Mouse (Mus musculus) heart, embryonic 13.5 days (tissue): ENCODE results near the gene Bcdin3d. TPM values are rescaled to one million over a fixed set of nuclear protein-coding genes. Genes with fewer than 3 reads are reported as not detected.

Experiments used
- ATAC-seq: fragments of 200-750 bp; cut with Nextera tagmentation; 2 replicates; pipeline ENCODE4 v1.8.0; 2017; ENCODE audit warnings: moderate TSS enrichment; ENCODE audit not compliant: insufficient number of reproducible peaks, low FRiP score, low TSS enrichment; ENCODE audit errors: extremely low read depth
- H3K27ac ChIP-seq: fragments of 300-500 bp; sonication (generic); replicated peaks from 2 replicates; pipeline ENCODE4 v1.5.1; 2015; ENCODE audit warnings: moderate library complexity, mild to moderate bottlenecking, inconsistent platforms
- H3K27me3 ChIP-seq: fragments of 300-500 bp; sonication (generic); replicated peaks from 2 replicates; pipeline ENCODE4 v1.6.1; 2015; ENCODE audit warnings: mild to moderate bottlenecking, inconsistent platforms
- H3K36me3 ChIP-seq: fragments of 300-500 bp; sonication (generic); 2 replicates; pipeline ENCODE4 v1.6.1; 2015; ENCODE audit warnings: mild to moderate bottlenecking, inconsistent platforms
- H3K4me1 ChIP-seq: fragments of 300-500 bp; sonication (generic); 2 replicates; pipeline ENCODE4 v1.6.1; 2015; ENCODE audit warnings: inconsistent platforms
- H3K4me2 ChIP-seq: fragments of 300-500 bp; sonication (generic); 2 replicates; pipeline ENCODE4 v1.6.1; 2015; ENCODE audit warnings: inconsistent platforms, mild to moderate bottlenecking, moderate library complexity
- H3K4me3 ChIP-seq: fragments of 300-500 bp; sonication (generic); 2 replicates; pipeline ENCODE4 v1.5.1; 2015; ENCODE audit warnings: moderate library complexity, mild to moderate bottlenecking, inconsistent platforms
- H3K9ac ChIP-seq: fragments of 300-500 bp; sonication (generic); 2 replicates; pipeline ENCODE4 v1.6.1; 2015; ENCODE audit warnings: inconsistent platforms, mild to moderate bottlenecking, moderate library complexity
- H3K9me3 ChIP-seq: fragments of 300-500 bp; sonication (generic); 2 replicates; pipeline ENCODE4 v1.6.1; 2016; ENCODE audit warnings: inconsistent platforms
- WGBS: fragments of 180-500 bp; shearing (Covaris S2); methylation state at CpG from one replicate; pipeline ENCODE4 v1.1.7; 2015; ENCODE audit warnings: mixed read lengths; 5-methylcytosine and 5-hydroxymethylcytosine counted together
- polyA plus RNA-seq: library from polyadenylated mRNA; unstranded; fragments of >200 nt; fragmentation: Nextera tagmentation; extraction: Ambion mirVana; gene quantifications from 2 replicates; pipeline ENCODE4 v1.2.1, GENCODE M21; 2015

Gene Bcdin3d
- polyA plus RNA-seq = 10.5 and 13.7 TPM in 2 replicates

- H3K36me3 ChIP-seq = peaks cover 13% of the 10 kb centered on the region
- peaks cover 29% of the 10 kb centered on the region for H3K4me1 ChIP-seq
- peak; percentile 70; the same call in 1 of the 2 replicates for ATAC-seq
- H3K9ac ChIP-seq = peak within 1 kb of the TSS; percentile 87
- peak within 1 kb of the TSS; percentile 93 for H3K27ac ChIP-seq
- WGBS = under 1% methylated on average over 26 of the region's 26 CpGs
- peak within 1 kb of the TSS; percentile 85 for H3K4me2 ChIP-seq
- H3K4me3 ChIP-seq = peak within 1 kb of the TSS; percentile 82
- no peaks in the 10 kb centered on the region for H3K9me3 ChIP-seq
- no peaks in the 10 kb centered on the region for H3K27me3 ChIP-seq
These were observed at the start of gene Bcdin3d for GRCm38 (mm10) chr15:99474576-99474926. TSS of gene Bcdin3d (minus strand) at chr15:99474730.

- Histone ChIP-seq H3K9me3 (no peaks in the 10 kb centered on the region), H3K27ac (no peak overlapping the region), H3K36me3 (no peaks in the 10 kb centered on the region), H3K4me2 (no peak overlapping the region), H3K9ac (no peak overlapping the region), H3K4me3 (no peak overlapping the region), H3K27me3 (peaks cover 100% of the 10 kb centered on the region), H3K4me1 (no peaks in the 10 kb centered on the region)
- 50% methylated on average over 7 of the region's 7 CpGs for WGBS
- no peak for ATAC-seq
These were observed 45.8 kb upstream of the Bcdin3d start for GRCm38 (mm10) chr15:99520306-99520705.

- Histone ChIP-seq H3K4me2 (no peak overlapping the region), H3K36me3 (no peaks in the 10 kb centered on the region), H3K27me3 (peaks cover 100% of the 10 kb centered on the region), H3K27ac (no peak overlapping the region), H3K9ac (no peak overlapping the region), H3K4me3 (no peak overlapping the region), H3K9me3 (no peaks in the 10 kb centered on the region), H3K4me1 (no peaks in the 10 kb centered on the region)
- 88% methylated on average over 9 of the region's 9 CpGs for WGBS
- ATAC-seq = no peak
These were observed 45.1 kb upstream of the Bcdin3d start for GRCm38 (mm10) chr15:99519626-99520025.

- no peak overlapping the region for H3K4me3 ChIP-seq
- H3K27me3 ChIP-seq = peaks cover 94% of the 10 kb centered on the region
- H3K27ac ChIP-seq = no peak overlapping the region
- no peaks in the 10 kb centered on the region for H3K36me3 ChIP-seq
- no peak overlapping the region for H3K4me2 ChIP-seq
- H3K9ac ChIP-seq = no peak overlapping the region
- no peaks in the 10 kb centered on the region for H3K4me1 ChIP-seq
- no peak for ATAC-seq
- 60% methylated on average over 7 of the region's 7 CpGs for WGBS
- no peaks in the 10 kb centered on the region for H3K9me3 ChIP-seq
These were observed 43.2 kb upstream of the Bcdin3d start for GRCm38 (mm10) chr15:99517715-99518114.

GRCm38 (mm10) chr15:99516715-99517114, 42.2 kb upstream of the Bcdin3d start:
- H3K36me3 ChIP-seq = no peaks in the 10 kb centered on the region
- no peak overlapping the region for H3K4me2 ChIP-seq
- H3K27me3 ChIP-seq = peaks cover 94% of the 10 kb centered on the region
- no peak overlapping the region for H3K4me3 ChIP-seq
- H3K4me1 ChIP-seq = no peaks in the 10 kb centered on the region
- H3K27ac ChIP-seq = no peak overlapping the region
- WGBS = 49% methylated on average over 8 of the region's 8 CpGs
- H3K9ac ChIP-seq = no peak overlapping the region
- H3K9me3 ChIP-seq = no peaks in the 10 kb centered on the region
- no peak for ATAC-seq

- H3K9ac ChIP-seq = no peak overlapping the region
- H3K27me3 ChIP-seq = peaks cover 89% of the 10 kb centered on the region
- no peak for ATAC-seq
- no peaks in the 10 kb centered on the region for H3K4me1 ChIP-seq
- H3K4me2 ChIP-seq = no peak overlapping the region
- H3K36me3 ChIP-seq = no peaks in the 10 kb centered on the region
- H3K27ac ChIP-seq = no peak overlapping the region
- 71% methylated on average over 15 of the region's 15 CpGs for WGBS
- no peak overlapping the region for H3K4me3 ChIP-seq
- H3K9me3 ChIP-seq = no peaks in the 10 kb centered on the region
These were observed 37.4 kb upstream of the Bcdin3d start for GRCm38 (mm10) chr15:99511797-99512525.

GRCm38 (mm10) chr15:99510621-99511020, 36.1 kb upstream of the Bcdin3d start:
- Histone ChIP-seq H3K4me3 (no peak overlapping the region), H3K27me3 (peaks cover 87% of the 10 kb centered on the region), H3K4me1 (peaks cover 9% of the 10 kb centered on the region), H3K4me2 (no peak overlapping the region), H3K9ac (no peak overlapping the region), H3K27ac (no peak overlapping the region), H3K36me3 (no peaks in the 10 kb centered on the region), H3K9me3 (no peaks in the 10 kb centered on the region)
- WGBS = 65% methylated on average over 3 of the region's 3 CpGs
- no peak for ATAC-seq

GRCm38 (mm10) chr15:99509840-99510239, 35.3 kb upstream of the Bcdin3d start:
- H3K27ac ChIP-seq = no peak overlapping the region
- peaks cover 17% of the 10 kb centered on the region for H3K4me1 ChIP-seq
- peaks cover 87% of the 10 kb centered on the region for H3K27me3 ChIP-seq
- no peak for ATAC-seq
- no peak overlapping the region for H3K9ac ChIP-seq
- H3K9me3 ChIP-seq = no peaks in the 10 kb centered on the region
- no peaks in the 10 kb centered on the region for H3K36me3 ChIP-seq
- 69% methylated on average over 7 of the region's 7 CpGs for WGBS
- no peak overlapping the region for H3K4me2 ChIP-seq
- H3K4me3 ChIP-seq = no peak overlapping the region

- H3K4me3 ChIP-seq = no peak overlapping the region
- ATAC-seq = no peak
- peaks cover 46% of the 10 kb centered on the region for H3K4me1 ChIP-seq
- 0 out of 2 replicates have a peak overlapping the region, but pooled peaks have one; percentile 16 for H3K9ac ChIP-seq
- no peaks in the 10 kb centered on the region for H3K9me3 ChIP-seq
- H3K4me2 ChIP-seq = no peak overlapping the region
- 0 out of 2 replicates have a peak overlapping the region, but pooled peaks have one; percentile 28 for H3K27ac ChIP-seq
- no peaks in the 10 kb centered on the region for H3K36me3 ChIP-seq
- peaks cover 88% of the 10 kb centered on the region for H3K27me3 ChIP-seq
- 56% methylated on average over 15 of the region's 15 CpGs for WGBS
These were observed 31.0 kb upstream of the Bcdin3d start for GRCm38 (mm10) chr15:99505324-99506095.

- Histone ChIP-seq H3K4me1 (peaks cover 69% of the 10 kb centered on the region), H3K27ac (no peak overlapping the region), H3K9ac (no peak overlapping the region), H3K4me2 (no peak overlapping the region), H3K4me3 (no peak overlapping the region), H3K9me3 (no peaks in the 10 kb centered on the region), H3K36me3 (no peaks in the 10 kb centered on the region), H3K27me3 (peaks cover 78% of the 10 kb centered on the region)
- WGBS = 61% methylated on average over 5 of the region's 5 CpGs
- ATAC-seq = no peak
These were observed 28.7 kb upstream of the Bcdin3d start for GRCm38 (mm10) chr15:99503256-99503655.

- Histone ChIP-seq H3K4me3 (no peak overlapping the region), H3K36me3 (no peaks in the 10 kb centered on the region), H3K9me3 (no peaks in the 10 kb centered on the region), H3K9ac (no peak overlapping the region), H3K4me1 (peaks cover 77% of the 10 kb centered on the region), H3K4me2 (no peak overlapping the region), H3K27me3 (peaks cover 75% of the 10 kb centered on the region), H3K27ac (peak overlapping the region; percentile 37; the same call in 1 of the 2 replicates)
- 68% methylated on average over 12 of the region's 12 CpGs for WGBS
- ATAC-seq = no peak
These were observed 27.8 kb upstream of the Bcdin3d start for GRCm38 (mm10) chr15:99502311-99502831.
